Mouse (Mus musculus) limb, embryonic 13.5 days (tissue): ENCODE data around the gene Fam107b. TPM values are rescaled to one million over a fixed set of nuclear protein-coding genes. Genes with fewer than 3 reads are reported as not detected.
"Not testable (repeated sequence)": the region's sequence is repeated elsewhere in the genome, so short reads cannot be mapped to it uniquely, and the experiment has no call there.

Experiments
- ATAC-seq: fragments of 200-750 bp; cut with Nextera tagmentation; 2 replicates; pipeline ENCODE4 v1.8.0; 2017; ENCODE audit warnings: low read depth, moderate number of reproducible peaks, moderate TSS enrichment; ENCODE audit not compliant: low FRiP score
- H3K27ac ChIP-seq: fragments of 300-500 bp; sonication (generic); 2 replicates; pipeline ENCODE4 v1.5.1; 2015; ENCODE audit warnings: inconsistent platforms, mild to moderate bottlenecking, moderate library complexity
- H3K27me3 ChIP-seq: fragments of 300-500 bp; sonication (generic); 2 replicates; pipeline ENCODE4 v1.6.1; 2015; ENCODE audit warnings: mild to moderate bottlenecking, inconsistent platforms
- H3K36me3 ChIP-seq: fragments of 300-500 bp; sonication (generic); 2 replicates; pipeline ENCODE4 v1.6.1; 2015; ENCODE audit warnings: inconsistent platforms, mild to moderate bottlenecking, moderate library complexity
- H3K4me1 ChIP-seq: fragments of 300-500 bp; sonication (generic); 2 replicates; pipeline ENCODE4 v1.6.1; 2015; ENCODE audit warnings: inconsistent platforms
- H3K4me2 ChIP-seq: fragments of 300-500 bp; sonication (generic); replicated peaks from 2 replicates; pipeline ENCODE4 v1.6.1; 2015; ENCODE audit warnings: inconsistent platforms, mild to moderate bottlenecking, moderate library complexity
- H3K4me3 ChIP-seq: fragments of 300-500 bp; sonication (generic); 2 replicates; pipeline ENCODE4 v1.5.1; 2015; ENCODE audit warnings: moderate library complexity, mild to moderate bottlenecking, inconsistent platforms
- H3K9ac ChIP-seq: fragments of 300-500 bp; sonication (generic); 2 replicates; pipeline ENCODE4 v1.6.1; 2015; ENCODE audit warnings: mild to moderate bottlenecking, inconsistent platforms
- H3K9me3 ChIP-seq: fragments of 300-500 bp; sonication (generic); 2 replicates; pipeline ENCODE4 v1.6.1; 2016; ENCODE audit warnings: inconsistent platforms
- WGBS: fragments of 180-500 bp; shearing (Covaris S2); methylation state at CpG from one replicate; pipeline ENCODE4 v1.1.7; 2015; 5-methylcytosine and 5-hydroxymethylcytosine counted together
- polyA plus RNA-seq: library from polyadenylated mRNA; unstranded; fragments of >200 nt; fragmentation: Nextera tagmentation; extraction: Ambion mirVana; gene quantifications from 2 replicates; pipeline ENCODE4 v1.2.1, GENCODE M21; 2015

The Fam107b gene
- polyA plus RNA-seq, 1 experiment from 2014 or later = 34.9 TPM

- no peak overlapping the region for H3K9ac ChIP-seq
- H3K4me3 ChIP-seq = no peak overlapping the region
- no peaks in the 10 kb centered on the region for H3K27me3 ChIP-seq
- H3K36me3 ChIP-seq = no peaks in the 10 kb centered on the region
- no peak for ATAC-seq
- no peak overlapping the region for H3K27ac ChIP-seq
- 76% methylated on average over 1 of the region's 1 CpGs for WGBS
- H3K4me2 ChIP-seq = no peak overlapping the region
- H3K4me1 ChIP-seq = peaks cover 14% of the 10 kb centered on the region
- no peaks in the 10 kb centered on the region for H3K9me3 ChIP-seq
These were observed 136.9 kb downstream of the Fam107b start for GRCm38 (mm10) chr2:3707236-3707635.

GRCm38 (mm10) chr2:3708621-3709020, 138.3 kb downstream of the Fam107b start:
- Histone ChIP-seq H3K4me3 (no peak overlapping the region), H3K27me3 (no peaks in the 10 kb centered on the region), H3K4me1 (peaks cover 11% of the 10 kb centered on the region), H3K4me2 (no peak overlapping the region), H3K36me3 (no peaks in the 10 kb centered on the region), H3K9me3 (no peaks in the 10 kb centered on the region), H3K27ac (no peak overlapping the region), H3K9ac (no peak overlapping the region)
- ATAC-seq = no peak
- 89% methylated on average over 4 of the region's 4 CpGs for WGBS

- Histone ChIP-seq H3K9me3 (no peaks in the 10 kb centered on the region), H3K27me3 (no peaks in the 10 kb centered on the region), H3K9ac (no peak overlapping the region), H3K36me3 (no peaks in the 10 kb centered on the region), H3K4me2 (no peak overlapping the region), H3K4me1 (peaks cover 11% of the 10 kb centered on the region), H3K27ac (no peak overlapping the region), H3K4me3 (no peak overlapping the region)
- WGBS = 90% methylated on average over 2 of the region's 2 CpGs
- ATAC-seq = no peak
These were observed 139.6 kb downstream of the Fam107b start for GRCm38 (mm10) chr2:3709882-3710281.

GRCm38 (mm10) chr2:3710521-3710920, 140.2 kb downstream of the Fam107b start:
- WGBS = 80% methylated on average over 3 of the region's 3 CpGs
- ATAC-seq = no peak
- H3K9me3 ChIP-seq = no peaks in the 10 kb centered on the region
- no peak overlapping the region for H3K9ac ChIP-seq
- H3K4me1 ChIP-seq = peaks cover 16% of the 10 kb centered on the region
- no peak overlapping the region for H3K4me2 ChIP-seq
- H3K4me3 ChIP-seq = no peak overlapping the region
- no peaks in the 10 kb centered on the region for H3K27me3 ChIP-seq
- no peaks in the 10 kb centered on the region for H3K36me3 ChIP-seq
- no peak overlapping the region for H3K27ac ChIP-seq

- Histone ChIP-seq H3K9me3 (no peaks in the 10 kb centered on the region), H3K9ac (no peak overlapping the region), H3K4me1 (peaks cover 36% of the 10 kb centered on the region), H3K4me2 (peak overlapping the region; percentile 73; the same call in 1 of the 2 replicates), H3K27ac (no peak overlapping the region), H3K36me3 (no peaks in the 10 kb centered on the region), H3K27me3 (no peaks in the 10 kb centered on the region), H3K4me3 (no peak overlapping the region)
- ATAC-seq = no peak
- 60% methylated on average over 3 of the region's 3 CpGs for WGBS
These were observed 142.2 kb downstream of the Fam107b start for GRCm38 (mm10) chr2:3712369-3713042.

GRCm38 (mm10) chr2:3713212-3713681, 143.0 kb downstream of the Fam107b start:
- Histone ChIP-seq H3K9ac (peak overlapping the region; percentile 97), H3K4me2 (peak overlapping the region; percentile 73), H3K4me1 (peaks cover 41% of the 10 kb centered on the region), H3K4me3 (peak overlapping the region; percentile 93), H3K9me3 (no peaks in the 10 kb centered on the region), H3K27me3 (no peaks in the 10 kb centered on the region), H3K27ac (peak overlapping the region; percentile 70), H3K36me3 (no peaks in the 10 kb centered on the region)
- WGBS = under 1% methylated on average over 41 of the region's 41 CpGs
- ATAC-seq = peak; percentile 90

GRCm38 (mm10) chr2:3713682-3714361, 143.5 kb downstream of the Fam107b start:
- 2% methylated on average over 38 of the region's 38 CpGs for WGBS
- Histone ChIP-seq H3K4me3 (peak overlapping the region; percentile 93), H3K27ac (peak overlapping the region; percentile 70), H3K9me3 (no peaks in the 10 kb centered on the region), H3K4me1 (peaks cover 41% of the 10 kb centered on the region), H3K9ac (peak overlapping the region; percentile 97), H3K27me3 (no peaks in the 10 kb centered on the region), H3K36me3 (no peaks in the 10 kb centered on the region), H3K4me2 (peak overlapping the region; percentile 73)
- no peak for ATAC-seq

- ATAC-seq = no peak
- peaks cover 41% of the 10 kb centered on the region for H3K4me1 ChIP-seq
- H3K9me3 ChIP-seq = no peaks in the 10 kb centered on the region
- no peaks in the 10 kb centered on the region for H3K36me3 ChIP-seq
- no peaks in the 10 kb centered on the region for H3K27me3 ChIP-seq
- peak overlapping the region; percentile 73 for H3K4me2 ChIP-seq
- peak overlapping the region; percentile 93 for H3K4me3 ChIP-seq
- peak overlapping the region; percentile 97 for H3K9ac ChIP-seq
- H3K27ac ChIP-seq = no peak overlapping the region
- 31% methylated on average over 1 of the region's 1 CpGs for WGBS
These were observed 144.2 kb downstream of the Fam107b start for GRCm38 (mm10) chr2:3714511-3714910.

GRCm38 (mm10) chr2:3715424-3715823, 145.1 kb downstream of the Fam107b start:
- no peaks in the 10 kb centered on the region for H3K27me3 ChIP-seq
- no peak for ATAC-seq
- no peaks in the 10 kb centered on the region for H3K9me3 ChIP-seq
- peaks cover 41% of the 10 kb centered on the region for H3K4me1 ChIP-seq
- peak overlapping the region; percentile 9; the same call in 1 of the 2 replicates for H3K4me3 ChIP-seq
- peak overlapping the region; percentile 39 for H3K4me2 ChIP-seq
- WGBS = 64% methylated on average over 3 of the region's 3 CpGs
- no peak overlapping the region for H3K9ac ChIP-seq
- no peaks in the 10 kb centered on the region for H3K36me3 ChIP-seq
- no peak overlapping the region for H3K27ac ChIP-seq

GRCm38 (mm10) chr2:3717268-3717667, 147.0 kb downstream of the Fam107b start:
- H3K36me3 ChIP-seq = no peaks in the 10 kb centered on the region
- peaks cover 41% of the 10 kb centered on the region for H3K4me1 ChIP-seq
- 55% methylated on average over 5 of the region's 5 CpGs for WGBS
- H3K4me2 ChIP-seq = no peak overlapping the region
- H3K9ac ChIP-seq = no peak overlapping the region
- no peaks in the 10 kb centered on the region for H3K27me3 ChIP-seq
- no peak overlapping the region for H3K27ac ChIP-seq
- ATAC-seq = no peak
- no peak overlapping the region for H3K4me3 ChIP-seq
- no peaks in the 10 kb centered on the region for H3K9me3 ChIP-seq

- WGBS = 72% methylated on average over 4 of the region's 4 CpGs
- H3K27ac ChIP-seq = no peak overlapping the region
- H3K4me1 ChIP-seq = peaks cover 41% of the 10 kb centered on the region
- no peak overlapping the region for H3K4me3 ChIP-seq
- no peaks in the 10 kb centered on the region for H3K9me3 ChIP-seq
- H3K4me2 ChIP-seq = no peak overlapping the region
- H3K9ac ChIP-seq = no peak overlapping the region
- no peaks in the 10 kb centered on the region for H3K27me3 ChIP-seq
- no peaks in the 10 kb centered on the region for H3K36me3 ChIP-seq
- no peak for ATAC-seq
These were observed 147.6 kb downstream of the Fam107b start for GRCm38 (mm10) chr2:3717847-3718246.

GRCm38 (mm10) chr2:3719436-3720121, 149.3 kb downstream of the Fam107b start:
- WGBS = 89% methylated on average over 5 of the region's 5 CpGs
- peaks cover 34% of the 10 kb centered on the region for H3K4me1 ChIP-seq
- not testable (repeated sequence) for H3K27me3 ChIP-seq, H3K36me3 ChIP-seq, H3K9me3 ChIP-seq, H3K4me3 ChIP-seq, H3K27ac ChIP-seq, H3K9ac ChIP-seq, ATAC-seq, H3K4me2 ChIP-seq
